Mouse (Mus musculus) right cerebral cortex, postnatal 36 days (tissue): ENCODE data around the gene C730034F03Rik.
"Not testable (repeated sequence)": the region's sequence is repeated elsewhere in the genome, so short reads cannot be mapped to it uniquely, and the experiment has no call there.

Source experiments
- DNase-seq, 2 experiments: peaks; one replicate each; pipeline ENCODE4 v3.0.0; 2022; ENCODE audit warnings: low spot score in 2 of 2, mixed read lengths in 1 of 2

Gene C730034F03Rik

DNA sequence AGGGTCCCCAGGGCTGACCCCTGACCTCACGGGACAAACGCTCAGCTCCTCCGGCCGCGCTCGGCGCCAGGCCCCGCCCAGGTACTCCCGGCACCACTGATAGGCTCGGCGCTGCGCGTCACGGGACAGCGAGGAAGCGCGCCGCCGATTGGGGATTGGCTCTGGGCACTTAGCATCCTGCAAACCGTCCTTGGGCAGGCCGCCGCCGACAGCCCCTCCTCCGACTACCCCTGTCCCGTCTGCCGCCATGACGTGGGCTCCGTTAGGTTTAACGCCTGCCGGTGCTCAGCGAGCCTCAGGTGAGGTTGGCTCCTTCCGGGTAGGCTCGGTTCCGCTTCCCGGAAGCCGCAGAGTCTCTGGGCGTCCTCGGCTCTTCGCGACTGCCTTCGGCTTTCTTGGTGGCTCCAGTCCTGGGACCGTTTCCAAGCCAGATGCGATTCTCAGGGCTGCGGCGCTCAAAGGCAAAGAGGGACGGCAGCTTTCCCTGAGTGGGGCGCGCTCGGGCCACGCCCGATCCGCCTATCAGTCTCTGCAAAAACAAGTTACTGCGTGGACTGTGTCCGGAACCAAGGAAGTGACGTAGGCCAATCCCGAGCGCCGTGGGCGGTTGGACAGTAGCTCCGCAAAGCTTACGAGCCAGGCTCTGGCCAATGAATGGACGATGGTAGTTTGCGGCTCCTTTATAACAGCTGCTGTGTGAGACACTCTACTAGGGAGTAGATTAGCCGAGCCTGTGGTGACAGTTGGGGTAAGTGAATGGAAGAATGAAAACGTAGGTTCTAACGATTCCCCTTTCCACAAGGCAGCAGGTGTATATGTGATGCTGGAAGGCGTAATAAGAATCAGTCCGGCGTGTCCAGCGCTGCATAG is at the start of gene C730034F03Rik, which contains the start of the genes Gm44502 and Chkb:
Gene C730034F03Rik, plus strand, starts transcription at position 238 of the 870 bp plus-strand sequence.
Gene Gm44502, minus strand, starts transcription at position 345 of the 870 bp plus-strand sequence.
Gene Chkb, minus strand, starts transcription at position 557 of the 870 bp plus-strand sequence.
- DNase-seq, result peak; percentile 96 to 97

GRCm38 (mm10) chr15:89384617-89385016 is 44.8 kb upstream of the C730034F03Rik start, which contains the start of gene Klhdc7b:
TSS of gene Klhdc7b (plus strand) at chr15:89384917.
- no peak for DNase-seq

DNA sequence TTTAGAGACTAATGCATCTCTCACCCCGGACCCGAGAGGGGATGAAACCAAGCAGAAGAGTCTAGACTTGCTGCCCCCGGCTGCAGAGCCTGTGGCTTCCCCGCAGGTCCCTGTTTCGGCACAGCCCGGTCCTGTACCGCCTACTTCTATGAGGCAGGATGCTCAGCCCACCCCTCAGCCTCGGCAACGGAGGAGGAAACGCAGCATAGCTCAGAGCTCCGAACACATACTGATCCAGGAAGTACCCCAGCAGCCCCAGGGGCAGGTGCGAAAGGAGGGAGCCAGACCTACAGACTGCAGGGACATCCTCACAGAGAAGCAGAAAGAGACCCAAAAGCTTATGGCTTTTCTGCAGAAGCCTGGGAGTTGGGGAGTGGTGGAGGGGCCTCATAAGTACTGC is 42.3 kb upstream of the C730034F03Rik start:
- no peak for DNase-seq

- DNase-seq, result no peak
Measured at GRCm38 (mm10) chr15:89390081-89390480, 39.3 kb upstream of the C730034F03Rik start.

- DNase-seq, result no peak
Measured at GRCm38 (mm10) chr15:89396883-89397282, 32.5 kb upstream of the C730034F03Rik start.

GRCm38 (mm10) chr15:89398146-89398545 is 31.2 kb upstream of the C730034F03Rik start:
- no peak for DNase-seq

DNA sequence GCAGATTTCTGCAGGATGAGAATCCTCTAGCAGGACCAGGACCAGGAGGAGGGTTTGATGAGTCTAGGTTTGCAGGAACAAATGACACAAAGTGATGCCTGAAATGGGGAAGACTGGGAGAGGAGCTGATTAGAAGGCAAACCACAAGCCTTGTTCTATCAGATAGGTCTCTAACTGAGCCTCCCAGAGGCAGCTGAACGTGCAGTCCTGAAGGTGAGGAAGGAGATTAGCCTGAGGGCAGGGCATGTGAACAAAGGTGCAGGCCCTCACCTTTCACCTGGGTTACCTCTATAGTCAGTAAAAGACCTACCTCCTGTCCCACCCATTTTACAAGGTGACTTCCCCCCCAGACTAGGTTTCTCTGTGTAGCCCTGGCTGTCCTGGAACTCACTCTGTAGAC is 29.7 kb upstream of the C730034F03Rik start:
- no peak for DNase-seq

DNA sequence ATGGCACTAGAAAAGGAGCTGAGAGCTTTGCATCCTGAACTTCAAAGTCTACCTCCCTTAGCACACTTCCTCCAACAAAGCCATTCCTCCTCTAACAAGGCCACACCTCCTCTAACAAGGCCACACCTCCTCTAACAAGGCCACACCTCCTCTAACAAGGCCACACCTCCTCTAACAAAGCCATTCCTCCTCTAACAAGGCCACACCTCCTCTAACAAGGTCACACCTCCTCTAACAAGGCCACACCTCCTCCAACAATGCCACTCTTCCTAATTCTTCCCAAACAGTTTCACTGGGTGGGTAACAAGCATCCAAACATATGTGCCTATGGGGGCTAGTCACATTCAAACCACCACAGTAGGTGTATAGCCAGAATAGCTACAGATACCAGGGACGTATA is 26.9 kb upstream of the C730034F03Rik start:
- DNase-seq, result no peak

DNA sequence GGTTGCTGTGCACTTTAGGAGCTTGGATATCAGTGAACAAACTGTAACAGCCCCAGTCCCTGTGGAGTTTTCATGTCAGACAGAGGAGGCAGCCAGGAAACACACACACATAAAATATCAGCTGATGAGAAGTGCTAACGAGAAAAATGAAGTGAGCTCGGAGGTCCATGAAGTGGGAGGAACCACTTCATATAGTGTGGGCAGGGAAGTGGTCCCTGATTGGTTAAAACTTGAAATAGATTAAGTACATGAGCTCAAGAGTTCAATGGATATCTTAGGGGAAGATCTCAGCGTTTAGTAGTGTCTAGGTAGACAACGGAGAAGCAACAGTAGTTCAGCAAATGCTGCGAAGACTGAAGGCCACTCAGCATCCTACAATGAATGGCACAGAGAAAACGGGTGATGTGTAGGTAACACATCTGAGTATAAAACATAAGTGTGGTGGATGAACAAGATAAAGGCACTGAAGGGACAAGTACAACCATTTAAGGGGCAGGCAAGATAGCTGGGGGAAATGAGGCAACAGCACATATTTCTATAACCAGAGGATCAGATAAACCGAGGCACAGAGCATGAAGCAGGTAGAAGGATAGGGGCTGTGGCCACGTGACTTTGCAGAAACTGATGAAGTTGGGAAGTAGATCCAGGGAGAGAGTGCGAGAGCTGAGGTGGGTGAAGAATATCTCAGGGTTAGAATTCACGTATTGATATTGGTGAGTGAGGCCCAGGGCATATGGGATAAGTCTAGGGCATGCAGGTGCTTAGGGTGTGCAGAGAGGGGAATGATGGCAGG is 24.4 kb upstream of the C730034F03Rik start:
- DNase-seq, result no peak

DNA sequence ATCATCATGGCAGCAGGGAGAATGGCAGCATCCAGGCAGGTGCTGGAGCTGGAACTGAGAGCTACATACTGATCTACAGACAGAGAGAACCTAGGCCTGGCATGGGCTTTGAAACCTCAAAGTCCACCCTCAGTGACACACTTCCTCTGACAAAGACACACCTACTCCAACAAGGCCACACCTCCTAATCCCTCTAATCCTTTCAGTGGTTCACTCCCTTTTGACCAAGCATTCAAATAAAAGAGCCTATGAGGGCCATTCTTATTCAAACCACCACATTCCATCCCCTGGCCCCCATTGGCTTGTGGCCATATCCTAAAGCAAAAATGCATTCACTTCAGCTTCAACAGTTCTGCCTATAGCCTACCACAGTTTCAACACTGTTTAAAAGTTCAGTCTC is 22.7 kb upstream of the C730034F03Rik start:
- DNase-seq, result no peak

DNA sequence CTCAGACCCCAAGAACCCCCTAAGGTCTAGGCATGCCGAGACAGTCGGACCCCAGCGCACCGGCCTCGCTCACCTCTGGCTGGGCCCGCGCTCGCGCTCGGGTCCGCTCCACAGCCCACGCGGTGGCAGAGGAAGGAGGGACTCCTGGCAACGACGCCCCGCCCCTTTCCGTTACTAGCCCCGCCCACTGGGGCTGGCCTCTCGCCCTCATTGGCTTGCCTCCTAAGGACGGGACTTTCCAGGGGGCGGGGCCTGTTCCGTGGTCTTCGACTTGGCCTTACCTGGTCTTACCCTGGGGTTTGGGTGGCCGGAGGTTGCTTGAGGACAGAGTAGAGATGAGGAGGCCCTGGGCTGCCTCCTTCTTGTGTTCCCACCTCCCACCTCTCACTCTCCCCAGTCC is 19.3 kb upstream of the C730034F03Rik start, which contains the start of gene Syce3:
Gene Syce3, minus strand, starts transcription at position 386 of the 400 bp plus-strand sequence.
- no peak for DNase-seq

DNA sequence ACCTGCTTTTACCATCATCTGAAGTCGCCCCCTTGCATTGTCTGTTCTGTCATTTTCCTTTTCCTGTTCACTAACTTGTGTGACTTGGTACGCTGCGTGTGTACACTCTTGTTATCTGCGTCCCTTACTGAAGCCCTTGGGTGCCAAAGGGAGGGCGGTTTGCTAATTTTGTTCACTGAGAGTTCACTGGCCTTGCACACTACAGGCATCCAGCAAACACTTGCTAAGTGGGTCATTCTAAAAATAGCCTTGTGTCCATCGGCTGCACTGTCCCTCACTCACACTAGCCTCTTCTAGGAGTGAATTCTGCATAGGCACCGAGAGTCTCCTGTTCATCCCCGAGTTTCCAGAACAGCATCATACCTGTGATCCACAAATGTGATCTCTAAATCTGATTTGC is 14.1 kb upstream of the C730034F03Rik start:
- DNase-seq, result no peak

- no peak for DNase-seq
Measured at GRCm38 (mm10) chr15:89421938-89422337, 7.5 kb upstream of the C730034F03Rik start.

- DNase-seq, result no peak
Measured at GRCm38 (mm10) chr15:89424621-89425020, 4.8 kb upstream of the C730034F03Rik start.

DNA sequence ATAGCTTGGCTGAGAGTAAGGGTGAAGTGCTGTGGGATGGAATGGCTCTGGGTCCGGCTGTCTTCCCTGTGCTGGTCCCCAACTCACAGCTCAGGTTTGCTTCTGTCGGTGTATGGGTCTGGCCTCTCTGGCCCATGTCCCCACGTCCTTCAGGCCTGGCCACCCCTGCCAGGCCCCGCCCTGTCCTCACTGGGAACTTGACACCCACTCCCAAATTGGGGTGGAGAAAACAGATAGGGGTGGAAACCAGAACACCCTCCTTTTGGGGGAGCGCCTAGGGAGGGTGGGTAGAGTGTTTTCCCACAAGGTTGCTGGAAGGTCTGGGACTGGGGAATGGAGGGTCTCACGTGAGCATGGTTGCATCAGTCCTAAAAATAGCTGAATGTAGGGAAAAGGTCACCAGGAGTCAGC is 3.7 kb upstream of the C730034F03Rik start, which contains the start of gene Cpt1b:
Gene Cpt1b, minus strand, starts transcription at position 153 of the 411 bp plus-strand sequence.
- no peak for DNase-seq

DNA sequence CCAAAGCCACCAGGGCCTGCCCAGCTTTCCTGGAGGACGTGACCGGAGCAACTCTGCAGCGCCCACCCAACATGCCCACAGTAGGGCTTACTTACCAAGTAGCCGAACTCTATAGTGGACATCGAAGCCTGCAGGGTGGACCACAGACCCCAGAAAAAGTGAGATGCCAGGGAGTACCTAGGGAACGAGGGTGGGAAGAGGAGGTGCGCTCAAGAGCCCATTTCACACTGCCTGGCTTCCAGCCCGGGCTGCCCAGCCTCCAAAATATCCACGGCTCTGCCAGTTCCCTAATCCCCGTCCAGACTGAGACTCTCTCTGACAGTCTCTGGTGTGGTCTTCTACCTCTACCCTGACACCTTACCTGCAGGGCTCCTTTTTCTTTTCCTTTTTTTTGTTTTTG is 2.7 kb upstream of the C730034F03Rik start:
- DNase-seq, result no peak

- DNase-seq, result no peak
Measured at GRCm38 (mm10) chr15:89428136-89428790, 1.1 kb upstream of the C730034F03Rik start.

GRCm38 (mm10) chr15:89428821-89429351 is 503 bp upstream of the C730034F03Rik start:
- DNase-seq, result no peak

DNA sequence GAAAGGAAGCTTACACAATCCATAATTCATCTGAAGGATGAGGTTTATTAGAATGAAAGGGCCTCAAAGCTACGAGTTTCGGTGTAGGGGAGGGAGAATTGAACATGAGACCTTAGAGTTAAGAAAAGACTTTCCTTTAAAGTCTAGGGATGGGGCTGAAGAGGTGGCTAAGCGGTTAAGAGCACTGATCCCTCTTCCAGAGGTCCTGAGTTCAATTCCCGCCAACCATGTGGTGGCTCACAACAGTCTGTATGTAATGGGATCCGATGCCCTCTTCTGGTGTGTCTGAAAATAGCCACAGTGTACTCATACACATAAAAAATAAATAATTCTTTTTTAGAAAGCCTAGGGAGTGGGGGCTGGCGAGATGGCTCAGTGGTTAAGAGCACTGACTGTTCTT is 952 bp downstream of the C730034F03Rik start:
- DNase-seq, result no peak

DNA sequence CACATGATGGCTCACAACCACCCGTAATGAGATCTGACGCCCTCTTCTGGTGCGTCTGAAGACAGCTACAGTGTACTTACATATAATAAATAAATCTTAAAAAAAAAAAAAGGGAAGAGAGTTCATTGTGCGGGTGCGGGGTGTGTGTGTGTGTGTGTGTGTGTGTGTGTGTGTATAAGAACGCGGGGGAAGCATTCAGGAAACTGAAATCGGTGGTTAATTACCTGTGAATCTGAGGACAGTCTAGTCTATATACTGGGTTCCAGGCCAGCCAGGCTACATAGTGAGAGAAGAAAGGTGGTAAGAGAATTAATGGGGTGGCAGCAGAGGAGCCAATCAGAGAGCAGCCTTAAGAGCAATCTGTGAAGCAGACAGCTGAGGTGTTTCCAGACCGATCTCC is 1.4 kb downstream of the C730034F03Rik start:
- DNase-seq, result not testable (repeated sequence)

GRCm38 (mm10) chr15:89431271-89431670 is 1.9 kb downstream of the C730034F03Rik start:
- no peak for DNase-seq
